Mouse (Mus musculus) liver, embryonic 14.5 days (tissue): ENCODE measurements around the gene Cntnap2. TPM values are rescaled to one million over a fixed set of nuclear protein-coding genes. Genes with fewer than 3 reads are reported as not detected.

Experiments
- ATAC-seq: fragments of 200-750 bp; cut with Nextera tagmentation; 2 replicates; pipeline ENCODE4 v1.8.0; 2017; ENCODE audit warnings: moderate number of reproducible peaks, mild to moderate bottlenecking, moderate library complexity; ENCODE audit not compliant: insufficient read depth
- DNase-seq, 3 experiments: peaks; one replicate each; pipeline ENCODE4 v3.0.0-alpha.2; 2012 to 2013; ENCODE audit warnings: low read depth in 3 of 3, low spot score in 3 of 3
- H3K27ac ChIP-seq: fragments of 300-500 bp; sonication (generic); 2 replicates; pipeline ENCODE4 v1.5.1; 2014; ENCODE audit warnings: moderate library complexity, mild to moderate bottlenecking, control low read depth, inconsistent platforms
- H3K27me3 ChIP-seq: fragments of 300-500 bp; sonication (generic); 2 replicates; pipeline ENCODE4 v1.6.1; 2014; ENCODE audit warnings: mild to moderate bottlenecking, low read length, moderate library complexity; ENCODE audit not compliant: control insufficient read depth, insufficient read depth
- H3K36me3 ChIP-seq: fragments of 300-500 bp; sonication (generic); replicated peaks from 2 replicates; pipeline ENCODE4 v1.6.1; 2014; ENCODE audit warnings: low read depth; ENCODE audit not compliant: control insufficient read depth, insufficient read depth
- H3K4me1 ChIP-seq, 2 experiments: fragments of 200-500 bp in 1 of 2; fragments of 300-500 bp in 1 of 2; sonication (generic) in 1 of 2; replicated peaks; 2 replicates each; pipeline ENCODE4 v1.6.1; 2012 to 2014; ENCODE audit warnings: antibody characterized with exemption in 1 of 2, inconsistent platforms in 1 of 2, low read length in 1 of 2; ENCODE audit not compliant: control insufficient read depth in 2 of 2, insufficient read depth in 2 of 2
- H3K4me2 ChIP-seq: fragments of 300-500 bp; sonication (generic); 2 replicates; pipeline ENCODE4 v1.6.1; 2014; ENCODE audit warnings: low read depth, mild to moderate bottlenecking, control low read depth, moderate library complexity
- H3K4me3 ChIP-seq, 2 experiments: fragments of 200-500 bp in 1 of 2; fragments of 300-500 bp in 1 of 2; sonication (generic) in 1 of 2; 2 replicates each; pipeline ENCODE4 v1.5.1; 2012 to 2014; ENCODE audit warnings: low read depth in 2 of 2, low read length in 2 of 2, mild to moderate bottlenecking in 2 of 2, control low read depth in 1 of 2, inconsistent platforms in 1 of 2, moderate library complexity in 1 of 2; ENCODE audit not compliant: insufficient read depth in 1 of 2
- H3K9ac ChIP-seq: fragments of 300-500 bp; sonication (generic); replicated peaks from 2 replicates; pipeline ENCODE4 v1.6.1; 2014; ENCODE audit warnings: mild to moderate bottlenecking, control low read depth, moderate library complexity
- H3K9me3 ChIP-seq: fragments of 300-500 bp; sonication (generic); 2 replicates; pipeline ENCODE4 v1.6.1; 2016; ENCODE audit warnings: low read length, mixed read lengths; ENCODE audit not compliant: control insufficient read depth
- CTCF ChIP-seq: IDR thresholded peaks from 2 replicates; pipeline ENCODE4 v1.5.1; 2016; ENCODE audit warnings: antibody characterized with exemption, low read depth, control low read depth
- EP300 ChIP-seq: IDR thresholded peaks from 2 replicates; pipeline ENCODE4 v1.6.1; 2016; ENCODE audit warnings: antibody characterized with exemption, low read depth
- WGBS: fragments of 180-500 bp; shearing (Covaris S2); extraction: QIAGEN DNeasy Blood & Tissue Kit; methylation state at CpG from one replicate; pipeline ENCODE4 v1.1.7; 2014; ENCODE audit not compliant: insufficient replicate concordance; 5-methylcytosine and 5-hydroxymethylcytosine counted together
- polyA plus RNA-seq, 2 experiments: library from polyadenylated mRNA; depleted of rRNA in 1 of 2; stranded (reverse) in 1 of 2; unstranded in 1 of 2; fragments of >200 nt; fragmentation: Nextera tagmentation in 1 of 2; extraction: Ambion mirVana in 1 of 2; gene quantifications; 2 replicates each; pipeline versions ENCODE4 v1.2.1 to v1.2.3; 2012 to 2014

The Cntnap2 gene
- polyA plus RNA-seq, 2 experiments = 0.38 to 0.39 TPM

DNA sequence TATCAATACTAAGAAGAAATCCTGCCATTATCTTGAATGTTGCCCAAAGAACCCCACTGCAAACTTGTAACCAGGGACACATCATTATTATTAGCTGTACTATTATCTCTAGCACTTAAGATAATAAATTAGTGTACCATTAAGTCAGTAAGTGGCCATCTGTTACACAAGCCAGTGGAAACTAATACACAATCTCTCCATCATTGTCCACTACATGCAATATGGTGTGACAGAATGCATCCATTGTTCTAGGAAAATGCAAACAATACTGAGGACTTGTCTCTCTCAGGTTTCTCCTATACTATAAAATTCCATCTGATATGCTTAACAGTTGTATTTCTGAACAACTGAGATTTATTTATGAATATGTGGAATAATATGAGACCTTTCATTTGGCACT, 1355.0 kb downstream of the Cntnap2 start:
- H3K36me3 ChIP-seq = no peaks in the 10 kb centered on the region
- no peaks in the 10 kb centered on the region for H3K9me3 ChIP-seq
- TF ChIP-seq CTCF (no peak), EP300 (no peak)
- no peaks in the 10 kb centered on the region for H3K27me3 ChIP-seq
- H3K4me1 ChIP-seq = no peaks in the 10 kb centered on the region
- no peak overlapping the region for H3K4me3 ChIP-seq
- ATAC-seq (no peak), DNase-seq (no peak)
- no peak overlapping the region for H3K4me2 ChIP-seq
- H3K27ac ChIP-seq = no peak overlapping the region
- H3K9ac ChIP-seq = no peak overlapping the region

DNA sequence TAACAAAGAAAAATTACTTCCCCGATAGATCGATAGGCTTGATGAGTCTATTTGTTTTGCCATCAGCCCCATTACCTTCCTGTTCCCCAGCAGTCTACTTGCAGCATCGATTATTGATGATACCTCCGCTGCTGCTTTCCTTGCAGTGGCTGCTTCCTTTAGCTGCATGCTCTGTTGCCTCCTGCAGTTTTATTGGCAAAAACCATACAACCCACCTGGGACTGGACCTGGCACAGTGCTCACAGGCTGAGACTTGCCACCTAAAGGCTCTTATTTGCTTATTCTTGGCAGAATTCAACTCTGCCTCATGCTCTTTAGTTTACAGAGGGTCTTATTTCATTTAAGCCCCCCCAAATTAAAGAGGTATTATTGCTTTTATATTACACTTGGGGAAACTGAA, 1355.4 kb downstream of the Cntnap2 start:
- TF ChIP-seq CTCF = no peak
- TF ChIP-seq EP300 = no peak
- Histone ChIP-seq H3K4me1 (no peaks in the 10 kb centered on the region), H3K27ac (no peak overlapping the region), H3K27me3 (no peaks in the 10 kb centered on the region), H3K4me3 (no peak overlapping the region), H3K4me2 (no peak overlapping the region), H3K9me3 (no peaks in the 10 kb centered on the region), H3K36me3 (no peaks in the 10 kb centered on the region), H3K9ac (no peak overlapping the region)
- ATAC-seq = no peak
- no peak for DNase-seq
- 73% methylated on average over 4 of the region's 4 CpGs for WGBS

DNA sequence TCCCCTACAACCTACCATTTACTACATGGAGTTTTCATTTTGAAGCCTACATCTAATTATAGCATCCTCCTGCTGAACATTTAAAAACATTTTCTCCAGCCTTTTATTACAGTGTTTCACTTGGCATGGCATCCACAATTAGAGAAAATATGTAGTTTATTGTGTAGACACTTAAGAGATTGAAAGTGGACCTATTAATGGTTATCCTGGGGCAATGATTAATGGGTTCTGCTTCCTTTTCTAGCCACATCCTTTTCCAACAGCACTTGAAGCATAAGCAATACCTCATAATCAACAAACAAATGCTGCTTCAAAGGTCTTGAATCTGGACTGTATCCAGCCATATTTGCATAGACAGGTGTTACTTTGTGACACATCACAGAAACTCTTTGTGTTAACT, 1360.7 kb downstream of the Cntnap2 start:
- DNase-seq = no peak
- no peak for ATAC-seq
- no peaks in the 10 kb centered on the region for H3K27me3 ChIP-seq
- H3K9me3 ChIP-seq = no peaks in the 10 kb centered on the region
- no peak overlapping the region for H3K27ac ChIP-seq
- H3K36me3 ChIP-seq = no peaks in the 10 kb centered on the region
- H3K4me3 ChIP-seq = no peak overlapping the region
- H3K9ac ChIP-seq = no peak overlapping the region
- H3K4me2 ChIP-seq = no peak overlapping the region
- no peak for TF ChIP-seq CTCF
- no peak for TF ChIP-seq EP300
- no peaks in the 10 kb centered on the region for H3K4me1 ChIP-seq

DNA sequence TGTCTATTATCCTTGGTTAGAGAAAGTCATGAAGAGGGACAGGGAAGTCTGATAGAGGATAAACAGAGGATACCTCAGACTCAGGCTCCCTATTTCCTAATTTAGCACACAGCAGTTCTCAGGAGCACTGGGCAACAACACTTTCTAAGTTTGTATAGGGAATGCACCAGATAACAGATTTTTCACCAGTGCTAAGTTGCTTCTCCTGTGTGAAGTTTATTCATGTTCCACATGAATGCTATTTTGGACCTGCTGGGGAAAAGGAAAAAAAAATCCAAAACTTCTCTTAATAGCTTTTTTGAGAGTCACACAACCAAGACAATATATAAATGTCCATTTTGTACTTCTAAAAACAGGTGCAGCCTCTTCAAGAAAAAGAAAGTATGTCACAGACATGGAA, 1361.2 kb downstream of the Cntnap2 start:
- Histone ChIP-seq H3K9ac (no peak overlapping the region), H3K4me1 (no peaks in the 10 kb centered on the region), H3K4me2 (no peak overlapping the region), H3K4me3 (no peak overlapping the region), H3K9me3 (no peaks in the 10 kb centered on the region), H3K27ac (no peak overlapping the region), H3K27me3 (no peaks in the 10 kb centered on the region), H3K36me3 (no peaks in the 10 kb centered on the region)
- ATAC-seq (no peak), DNase-seq (no peak)
- TF ChIP-seq CTCF (no peak), EP300 (no peak)

DNA sequence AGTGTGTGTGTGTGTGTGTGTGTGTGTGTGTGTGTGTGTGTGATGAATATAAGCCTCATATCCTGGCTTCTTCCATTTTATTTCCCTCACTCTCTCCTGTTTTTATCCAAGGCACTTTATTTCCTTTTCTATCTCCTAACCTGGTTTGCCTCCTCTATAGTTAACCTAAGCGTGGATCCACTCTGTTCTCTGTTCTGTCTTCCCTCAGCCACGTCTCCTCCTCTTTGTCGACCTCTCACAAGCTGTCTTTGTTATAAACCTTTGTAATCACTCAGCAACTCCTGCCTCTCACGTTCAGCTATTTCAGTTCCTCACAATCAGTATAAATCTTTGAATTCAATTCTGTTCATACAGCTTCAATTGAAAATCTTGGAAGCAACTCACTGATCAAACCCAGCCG, 1369.1 kb downstream of the Cntnap2 start:
- Histone ChIP-seq H3K4me2 (no peak overlapping the region), H3K4me1 (no peaks in the 10 kb centered on the region), H3K9ac (no peak overlapping the region), H3K4me3 (no peak overlapping the region), H3K9me3 (no peaks in the 10 kb centered on the region), H3K36me3 (no peaks in the 10 kb centered on the region), H3K27me3 (no peaks in the 10 kb centered on the region), H3K27ac (no peak overlapping the region)
- DNase-seq (no peak), ATAC-seq (no peak)
- WGBS = 48% methylated on average over 5 of the region's 5 CpGs
- TF ChIP-seq CTCF = no peak
- no peak for TF ChIP-seq EP300
